Mouse (Mus musculus): ENCODE data around the gene Son. TPM values are rescaled to one million over a fixed set of nuclear protein-coding genes. Genes with fewer than 3 reads are reported as not detected.
A peak's percentile ranks its signal among the peaks of the same experiment; 100 is the strongest.

Gene Son
- polyA plus RNA-seq, 1 experiment from 2014 or later = 108 TPM

GRCm38 (mm10) chr16:91609501-91610245, 37.6 kb upstream of the Son start:
- no peaks in the 10 kb centered on the region for H3K9me3 ChIP-seq (ENCODE audit: control insufficient read depth, low read length)
- 60% methylated on average over 9 of the region's 9 CpGs for WGBS
- H3K27me3 ChIP-seq (ENCODE audit: control insufficient read depth, insufficient read depth, low read length) = no peaks in the 10 kb centered on the region
- no peaks in the 10 kb centered on the region for H3K36me3 ChIP-seq (ENCODE audit: control insufficient read depth, insufficient read depth, low read length)
- H3K4me3 ChIP-seq (ENCODE audit: control insufficient read depth in 1 of 2, insufficient read depth in 1 of 2, low read depth in 1 of 2, low read length in 2 of 2) = no peak overlapping the region
- H3K4me2 ChIP-seq (ENCODE audit: low read length) = no peak overlapping the region
- H3K9ac ChIP-seq (ENCODE audit: low read length) = no peak overlapping the region
- H3K27ac ChIP-seq (replicated peaks in 1 of 2; ENCODE audit: control insufficient read depth in 1 of 2, insufficient read depth in 1 of 2, low read depth in 2 of 2, low read length in 2 of 2) = 0 out of 4 replicates have a peak overlapping the region, but pooled peaks of 1 of the 2 experiments have one; percentile 10
- peaks cover 0 to 4% of the 10 kb centered on the region in 2 experiments; a peak in 2 of 4 replicates for H3K4me1 ChIP-seq (ENCODE audit: control insufficient read depth in 2 of 2, insufficient read depth in 2 of 2, low read length in 2 of 2)
- no peak for ATAC-seq (ENCODE audit: insufficient number of reproducible peaks, insufficient read depth, low FRiP score, low read depth)

- Histone ChIP-seq H3K9me3 (ENCODE audit: control insufficient read depth, low read length) (no peaks in the 10 kb centered on the region), H3K27me3 (ENCODE audit: control insufficient read depth, insufficient read depth, low read length) (no peaks in the 10 kb centered on the region), H3K9ac (ENCODE audit: low read length) (no peak overlapping the region), H3K4me1 (ENCODE audit: control insufficient read depth in 2 of 2, insufficient read depth in 2 of 2, low read length in 2 of 2) (peaks cover 0 to 4% of the 10 kb centered on the region in 2 experiments; a peak in 2 of 4 replicates), H3K4me3 (ENCODE audit: control insufficient read depth in 1 of 2, insufficient read depth in 1 of 2, low read depth in 1 of 2, low read length in 2 of 2) (no peak overlapping the region), H3K27ac (replicated peaks in 1 of 2; ENCODE audit: control insufficient read depth in 1 of 2, insufficient read depth in 1 of 2, low read depth in 2 of 2, low read length in 2 of 2) (no peak overlapping the region), H3K4me2 (ENCODE audit: low read length) (no peak overlapping the region), H3K36me3 (ENCODE audit: control insufficient read depth, insufficient read depth, low read length) (no peaks in the 10 kb centered on the region)
- no peak for ATAC-seq (ENCODE audit: insufficient number of reproducible peaks, insufficient read depth, low FRiP score, low read depth)
- WGBS = 63% methylated on average over 11 of the region's 11 CpGs
Measured at GRCm38 (mm10) chr16:91611248-91611647, 36.1 kb upstream of the Son start.

- Histone ChIP-seq H3K9ac (ENCODE audit: low read length) (no peak overlapping the region), H3K4me2 (ENCODE audit: low read length) (no peak overlapping the region), H3K4me1 (ENCODE audit: control insufficient read depth in 2 of 2, insufficient read depth in 2 of 2, low read length in 2 of 2) (peaks cover 0 to 4% of the 10 kb centered on the region in 2 experiments; a peak in 2 of 4 replicates), H3K36me3 (ENCODE audit: control insufficient read depth, insufficient read depth, low read length) (no peaks in the 10 kb centered on the region), H3K9me3 (ENCODE audit: control insufficient read depth, low read length) (no peaks in the 10 kb centered on the region), H3K4me3 (ENCODE audit: control insufficient read depth in 1 of 2, insufficient read depth in 1 of 2, low read depth in 1 of 2, low read length in 2 of 2) (no peak overlapping the region), H3K27ac (replicated peaks in 1 of 2; ENCODE audit: control insufficient read depth in 1 of 2, insufficient read depth in 1 of 2, low read depth in 2 of 2, low read length in 2 of 2) (no peak overlapping the region), H3K27me3 (ENCODE audit: control insufficient read depth, insufficient read depth, low read length) (no peaks in the 10 kb centered on the region)
- 44% methylated on average over 5 of the region's 5 CpGs for WGBS
- no peak for ATAC-seq (ENCODE audit: insufficient number of reproducible peaks, insufficient read depth, low FRiP score, low read depth)
Measured at GRCm38 (mm10) chr16:91612525-91612924, 34.8 kb upstream of the Son start.

GRCm38 (mm10) chr16:91614552-91614951, 32.8 kb upstream of the Son start:
- H3K27ac ChIP-seq (replicated peaks in 1 of 2; ENCODE audit: control insufficient read depth in 1 of 2, insufficient read depth in 1 of 2, low read depth in 2 of 2, low read length in 2 of 2) = no peak overlapping the region
- no peak overlapping the region for H3K4me3 ChIP-seq (ENCODE audit: control insufficient read depth in 1 of 2, insufficient read depth in 1 of 2, low read depth in 1 of 2, low read length in 2 of 2)
- no peaks in the 10 kb centered on the region for H3K36me3 ChIP-seq (ENCODE audit: control insufficient read depth, insufficient read depth, low read length)
- H3K9ac ChIP-seq (ENCODE audit: low read length) = no peak overlapping the region
- 83% methylated on average over 6 of the region's 6 CpGs for WGBS
- no peaks in the 10 kb centered on the region for H3K27me3 ChIP-seq (ENCODE audit: control insufficient read depth, insufficient read depth, low read length)
- no peaks in the 10 kb centered on the region for H3K9me3 ChIP-seq (ENCODE audit: control insufficient read depth, low read length)
- no peak for ATAC-seq (ENCODE audit: insufficient number of reproducible peaks, insufficient read depth, low FRiP score, low read depth)
- no peak overlapping the region for H3K4me2 ChIP-seq (ENCODE audit: low read length)
- H3K4me1 ChIP-seq (ENCODE audit: control insufficient read depth in 2 of 2, insufficient read depth in 2 of 2, low read length in 2 of 2) = peaks cover 0 to 4% of the 10 kb centered on the region in 2 experiments; a peak in 2 of 4 replicates

GRCm38 (mm10) chr16:91618511-91619501, 28.5 kb upstream of the Son start, which contains the start of gene Dnajc28:
Dnajc28 (minus strand) TSS chr16:91619026.
- ATAC-seq (ENCODE audit: insufficient number of reproducible peaks, insufficient read depth, low FRiP score, low read depth) = peak; percentile 81
- Histone ChIP-seq H3K9me3 (ENCODE audit: control insufficient read depth, low read length) (no peaks in the 10 kb centered on the region), H3K27ac (replicated peaks in 1 of 2; ENCODE audit: control insufficient read depth in 1 of 2, insufficient read depth in 1 of 2, low read depth in 2 of 2, low read length in 2 of 2) (no peak within 1 kb of the TSS)

GRCm38 (mm10) chr16:91620185-91620584, 27.1 kb upstream of the Son start:
- peaks cover 55% of the 10 kb centered on the region for H3K36me3 ChIP-seq (ENCODE audit: control insufficient read depth, insufficient read depth, low read length)
- WGBS = 87% methylated on average over 5 of the region's 5 CpGs
- ATAC-seq (ENCODE audit: insufficient number of reproducible peaks, insufficient read depth, low FRiP score, low read depth) = no peak

More at GRCm38 (mm10) chr16:91618511-91619501, 28.5 kb upstream of the Son start, which contains the start of gene Dnajc28:
- Histone ChIP-seq H3K4me2 (ENCODE audit: low read length) (peak within 1 kb of the TSS; percentile 91), H3K4me3 (ENCODE audit: control insufficient read depth in 1 of 2, insufficient read depth in 1 of 2, low read depth in 1 of 2, low read length in 2 of 2) (peak within 1 kb of the TSS; percentile 78 to 82), H3K4me1 (ENCODE audit: control insufficient read depth in 2 of 2, insufficient read depth in 2 of 2, low read length in 2 of 2) (no peaks in the 10 kb centered on the region), H3K36me3 (ENCODE audit: control insufficient read depth, insufficient read depth, low read length) (peaks cover 41% of the 10 kb centered on the region), H3K27me3 (ENCODE audit: control insufficient read depth, insufficient read depth, low read length) (no peaks in the 10 kb centered on the region), H3K9ac (ENCODE audit: low read length) (peak within 1 kb of the TSS; percentile 85)
- 10% methylated on average over 39 of the region's 39 CpGs for WGBS

GRCm38 (mm10) chr16:91620991-91621390, 26.3 kb upstream of the Son start:
- no peaks in the 10 kb centered on the region for H3K4me1 ChIP-seq (ENCODE audit: control insufficient read depth in 2 of 2, insufficient read depth in 2 of 2, low read length in 2 of 2)
- H3K36me3 ChIP-seq (ENCODE audit: control insufficient read depth, insufficient read depth, low read length) = peaks cover 63% of the 10 kb centered on the region
- no peak for ATAC-seq (ENCODE audit: insufficient number of reproducible peaks, insufficient read depth, low FRiP score, low read depth)
- no peak overlapping the region for H3K9ac ChIP-seq (ENCODE audit: low read length)
- H3K4me3 ChIP-seq (ENCODE audit: control insufficient read depth in 1 of 2, insufficient read depth in 1 of 2, low read depth in 1 of 2, low read length in 2 of 2) = no peak overlapping the region
- H3K4me2 ChIP-seq (ENCODE audit: low read length) = no peak overlapping the region
- H3K27me3 ChIP-seq (ENCODE audit: control insufficient read depth, insufficient read depth, low read length) = no peaks in the 10 kb centered on the region
- H3K9me3 ChIP-seq (ENCODE audit: control insufficient read depth, low read length) = no peaks in the 10 kb centered on the region
- H3K27ac ChIP-seq (replicated peaks in 1 of 2; ENCODE audit: control insufficient read depth in 1 of 2, insufficient read depth in 1 of 2, low read depth in 2 of 2, low read length in 2 of 2) = no peak overlapping the region
- 86% methylated on average over 11 of the region's 11 CpGs for WGBS

More at GRCm38 (mm10) chr16:91620185-91620584, 27.1 kb upstream of the Son start:
- no peaks in the 10 kb centered on the region for H3K9me3 ChIP-seq (ENCODE audit: control insufficient read depth, low read length)
- no peak overlapping the region for H3K4me3 ChIP-seq (ENCODE audit: control insufficient read depth in 1 of 2, insufficient read depth in 1 of 2, low read depth in 1 of 2, low read length in 2 of 2)
- H3K4me2 ChIP-seq (ENCODE audit: low read length) = no peak overlapping the region
- H3K9ac ChIP-seq (ENCODE audit: low read length) = no peak overlapping the region
- H3K27ac ChIP-seq (replicated peaks in 1 of 2; ENCODE audit: control insufficient read depth in 1 of 2, insufficient read depth in 1 of 2, low read depth in 2 of 2, low read length in 2 of 2) = no peak overlapping the region
- H3K4me1 ChIP-seq (ENCODE audit: control insufficient read depth in 2 of 2, insufficient read depth in 2 of 2, low read length in 2 of 2) = no peaks in the 10 kb centered on the region
- H3K27me3 ChIP-seq (ENCODE audit: control insufficient read depth, insufficient read depth, low read length) = no peaks in the 10 kb centered on the region

All from heart, embryonic 14.5 days (tissue).